Mouse (Mus musculus): ENCODE measurements around the gene Lrba. TPM values are rescaled to one million over a fixed set of nuclear protein-coding genes. Genes with fewer than 3 reads are reported as not detected.

The Lrba gene
- polyA plus RNA-seq, 1 experiment from 2014 or later, result 4.6 TPM

DNA sequence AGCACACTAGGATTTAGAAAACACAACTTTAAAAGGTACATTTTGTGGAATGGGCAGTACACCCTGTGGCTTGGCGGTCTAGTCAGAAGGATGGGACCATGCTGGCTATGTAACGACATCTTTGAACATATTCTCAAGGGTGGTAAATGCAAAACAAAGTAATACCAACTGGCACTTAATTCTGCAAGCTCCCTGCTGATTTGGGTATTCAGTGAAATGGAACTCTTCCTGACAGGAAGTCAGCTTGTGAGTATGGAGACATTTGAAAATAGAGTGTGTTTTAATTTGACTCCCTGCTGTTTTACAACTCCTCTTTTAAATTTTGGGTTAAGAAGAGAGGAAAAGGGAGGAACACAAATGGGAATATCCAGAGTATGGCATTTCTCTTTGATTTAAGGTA is 158.1 kb downstream of the Lrba start:
- Histone ChIP-seq H3K27me3 (replicated peaks) (no peaks in the 10 kb centered on the region), H3K4me2 (no peak overlapping the region), H3K27ac (no peak overlapping the region), H3K36me3 (no peaks in the 10 kb centered on the region), H3K4me3 (replicated peaks) (no peak overlapping the region), H3K4me1 (no peaks in the 10 kb centered on the region), H3K9me3 (no peaks in the 10 kb centered on the region), H3K9ac (no peak overlapping the region)
- 44% methylated on average over 2 of the region's 2 CpGs for WGBS
- no peak for ATAC-seq (ENCODE audit: insufficient read depth, low FRiP score, low read depth)

GRCm38 (mm10) chr3:86385047-86385446 is 160.6 kb downstream of the Lrba start:
- Histone ChIP-seq H3K4me2 (no peak overlapping the region), H3K27ac (no peak overlapping the region), H3K36me3 (no peaks in the 10 kb centered on the region), H3K27me3 (replicated peaks) (no peaks in the 10 kb centered on the region), H3K9me3 (no peaks in the 10 kb centered on the region), H3K4me1 (no peaks in the 10 kb centered on the region), H3K9ac (no peak overlapping the region), H3K4me3 (replicated peaks) (no peak overlapping the region)
- WGBS, result 71% methylated on average over 1 of the region's 1 CpGs
- no peak for ATAC-seq (ENCODE audit: insufficient read depth, low FRiP score, low read depth)

GRCm38 (mm10) chr3:86386246-86386645 is 161.8 kb downstream of the Lrba start:
- Histone ChIP-seq H3K27me3 (replicated peaks) (no peaks in the 10 kb centered on the region), H3K4me1 (no peaks in the 10 kb centered on the region), H3K4me3 (replicated peaks) (no peak overlapping the region), H3K4me2 (no peak overlapping the region), H3K27ac (no peak overlapping the region), H3K9ac (no peak overlapping the region), H3K9me3 (no peaks in the 10 kb centered on the region), H3K36me3 (no peaks in the 10 kb centered on the region)
- ATAC-seq (ENCODE audit: insufficient read depth, low FRiP score, low read depth), result no peak
- 76% methylated on average over 4 of the region's 4 CpGs for whole genome bisulfite sequencing

- WGBS, result 89% methylated on average over 2 of the region's 2 CpGs
- H3K9me3 ChIP-seq, result no peaks in the 10 kb centered on the region
- H3K9ac ChIP-seq, result no peak overlapping the region
- no peak overlapping the region for H3K4me3 ChIP-seq (replicated peaks)
- H3K27ac ChIP-seq, result no peak overlapping the region
- no peaks in the 10 kb centered on the region for H3K36me3 ChIP-seq
- H3K4me2 ChIP-seq, result no peak overlapping the region
- no peaks in the 10 kb centered on the region for H3K4me1 ChIP-seq
- H3K27me3 ChIP-seq (replicated peaks), result no peaks in the 10 kb centered on the region
- ATAC-seq (ENCODE audit: insufficient read depth, low FRiP score, low read depth), result no peak
These were observed 199.3 kb downstream of the Lrba start for GRCm38 (mm10) chr3:86423828-86424227.

GRCm38 (mm10) chr3:86426733-86427132 is 202.3 kb downstream of the Lrba start:
- no peaks in the 10 kb centered on the region for H3K9me3 ChIP-seq
- no peak overlapping the region for H3K27ac ChIP-seq
- ATAC-seq (ENCODE audit: insufficient read depth, low FRiP score, low read depth), result no peak
- H3K9ac ChIP-seq, result no peak overlapping the region
- 70% methylated on average over 1 of the region's 1 CpGs for WGBS
- no peak overlapping the region for H3K4me2 ChIP-seq
- H3K36me3 ChIP-seq, result no peaks in the 10 kb centered on the region
- no peak overlapping the region for H3K4me3 ChIP-seq (replicated peaks)
- H3K4me1 ChIP-seq, result no peaks in the 10 kb centered on the region
- no peaks in the 10 kb centered on the region for H3K27me3 ChIP-seq (replicated peaks)

GRCm38 (mm10) chr3:86443497-86443896 is 219.0 kb downstream of the Lrba start:
- WGBS, result 76% methylated on average over 4 of the region's 4 CpGs
- Histone ChIP-seq H3K4me1 (no peaks in the 10 kb centered on the region), H3K4me3 (replicated peaks) (no peak overlapping the region), H3K9ac (no peak overlapping the region), H3K27me3 (replicated peaks) (no peaks in the 10 kb centered on the region), H3K9me3 (no peaks in the 10 kb centered on the region), H3K4me2 (no peak overlapping the region), H3K27ac (no peak overlapping the region), H3K36me3 (no peaks in the 10 kb centered on the region)
- ATAC-seq (ENCODE audit: insufficient read depth, low FRiP score, low read depth), result no peak

DNA sequence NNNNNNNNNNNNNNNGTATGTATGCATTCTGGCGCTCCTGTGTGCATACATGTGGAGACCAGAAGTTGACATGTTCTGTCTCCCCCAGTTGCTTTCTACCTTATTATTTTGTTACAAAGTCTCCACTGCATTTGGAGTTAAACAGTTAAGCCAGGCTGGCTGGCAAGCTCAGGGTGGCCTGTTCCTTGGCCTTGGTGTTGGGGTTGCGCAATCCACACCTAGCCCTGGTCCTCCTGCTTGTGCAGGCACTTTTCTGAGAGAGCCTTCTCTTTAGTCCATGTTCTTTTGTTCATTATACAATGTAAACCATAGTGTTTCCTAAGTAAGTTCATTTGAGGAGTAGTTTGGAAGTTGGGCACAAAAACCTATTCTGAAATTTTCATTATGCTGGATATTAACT is 226.7 kb downstream of the Lrba start:
- WGBS, result 96% methylated on average over 2 of the region's 2 CpGs
- H3K9me3 ChIP-seq, result no peaks in the 10 kb centered on the region
- H3K4me1 ChIP-seq, result no peaks in the 10 kb centered on the region
- H3K9ac ChIP-seq, result no peak overlapping the region
- no peaks in the 10 kb centered on the region for H3K36me3 ChIP-seq
- no peak overlapping the region for H3K27ac ChIP-seq
- H3K27me3 ChIP-seq (replicated peaks), result no peaks in the 10 kb centered on the region
- ATAC-seq (ENCODE audit: insufficient read depth, low FRiP score, low read depth), result no peak
- no peak overlapping the region for H3K4me2 ChIP-seq
- H3K4me3 ChIP-seq (replicated peaks), result no peak overlapping the region

GRCm38 (mm10) chr3:86461582-86461981 is 237.1 kb downstream of the Lrba start:
- no peaks in the 10 kb centered on the region for H3K36me3 ChIP-seq
- 54% methylated on average over 3 of the region's 3 CpGs for WGBS

GRCm38 (mm10) chr3:86489992-86490391 is 265.5 kb downstream of the Lrba start:
- Histone ChIP-seq H3K27ac (no peak overlapping the region), H3K9me3 (no peaks in the 10 kb centered on the region), H3K4me2 (no peak overlapping the region), H3K36me3 (no peaks in the 10 kb centered on the region), H3K27me3 (replicated peaks) (no peaks in the 10 kb centered on the region), H3K4me1 (no peaks in the 10 kb centered on the region), H3K4me3 (replicated peaks) (no peak overlapping the region), H3K9ac (no peak overlapping the region)
- 88% methylated on average over 1 of the region's 1 CpGs for WGBS
- ATAC-seq (ENCODE audit: insufficient read depth, low FRiP score, low read depth), result no peak

More at GRCm38 (mm10) chr3:86461582-86461981, 237.1 kb downstream of the Lrba start:
- Histone ChIP-seq H3K4me3 (replicated peaks) (no peak overlapping the region), H3K9ac (no peak overlapping the region), H3K27me3 (replicated peaks) (no peaks in the 10 kb centered on the region), H3K9me3 (no peaks in the 10 kb centered on the region), H3K4me1 (no peaks in the 10 kb centered on the region), H3K27ac (no peak overlapping the region), H3K4me2 (no peak overlapping the region)
- no peak for ATAC-seq (ENCODE audit: insufficient read depth, low FRiP score, low read depth)

GRCm38 (mm10) chr3:86500586-86500985 is 276.1 kb downstream of the Lrba start:
- ATAC-seq (ENCODE audit: insufficient read depth, low FRiP score, low read depth), result no peak
- H3K9ac ChIP-seq, result no peak overlapping the region
- H3K4me3 ChIP-seq (replicated peaks), result no peak overlapping the region
- no peak overlapping the region for H3K4me2 ChIP-seq
- H3K36me3 ChIP-seq, result no peaks in the 10 kb centered on the region
- no peaks in the 10 kb centered on the region for H3K4me1 ChIP-seq
- no peak overlapping the region for H3K27ac ChIP-seq
- H3K9me3 ChIP-seq, result no peaks in the 10 kb centered on the region
- no peaks in the 10 kb centered on the region for H3K27me3 ChIP-seq (replicated peaks)

- H3K27ac ChIP-seq, result no peak overlapping the region
- no peak overlapping the region for H3K4me3 ChIP-seq (replicated peaks)
- no peak overlapping the region for H3K4me2 ChIP-seq
- no peak for ATAC-seq (ENCODE audit: insufficient read depth, low FRiP score, low read depth)
- H3K9me3 ChIP-seq, result no peaks in the 10 kb centered on the region
- 72% methylated on average over 2 of the region's 2 CpGs for WGBS
- no peaks in the 10 kb centered on the region for H3K36me3 ChIP-seq
- no peaks in the 10 kb centered on the region for H3K27me3 ChIP-seq (replicated peaks)
- no peaks in the 10 kb centered on the region for H3K4me1 ChIP-seq
- no peak overlapping the region for H3K9ac ChIP-seq
These were observed 294.1 kb downstream of the Lrba start for GRCm38 (mm10) chr3:86518506-86519109.

GRCm38 (mm10) chr3:86522880-86523505 is 298.5 kb downstream of the Lrba start:
- ATAC-seq (ENCODE audit: insufficient read depth, low FRiP score, low read depth), result no peak
- Histone ChIP-seq H3K27ac (no peak overlapping the region), H3K9me3 (no peaks in the 10 kb centered on the region), H3K36me3 (no peaks in the 10 kb centered on the region), H3K27me3 (replicated peaks) (no peaks in the 10 kb centered on the region), H3K4me3 (replicated peaks) (no peak overlapping the region), H3K4me2 (no peak overlapping the region), H3K9ac (no peak overlapping the region), H3K4me1 (no peaks in the 10 kb centered on the region)
- WGBS, result 80% methylated on average over 3 of the region's 3 CpGs

All from stomach, embryonic 15.5 days (tissue).